Mouse (Mus musculus): Measurements from ENCODE around the gene Olfr822.
"Not testable (repeated sequence)": the region's sequence is repeated elsewhere in the genome, so short reads cannot be mapped to it uniquely, and the experiment has no call there.

Gene Olfr822

GRCm38 (mm10) chr10:130070910-130071309 lies at the start of gene Olfr822:
Olfr822 (plus strand) TSS chr10:130071210.
- no peak for DNase-seq

- DNase-seq: no peak
These were observed 41.0 kb upstream of the Olfr822 start, which contains the start of gene Olfr821 for GRCm38 (mm10) chr10:130030048-130030447. Olfr821 (plus strand) TSS chr10:130030348.

DNA sequence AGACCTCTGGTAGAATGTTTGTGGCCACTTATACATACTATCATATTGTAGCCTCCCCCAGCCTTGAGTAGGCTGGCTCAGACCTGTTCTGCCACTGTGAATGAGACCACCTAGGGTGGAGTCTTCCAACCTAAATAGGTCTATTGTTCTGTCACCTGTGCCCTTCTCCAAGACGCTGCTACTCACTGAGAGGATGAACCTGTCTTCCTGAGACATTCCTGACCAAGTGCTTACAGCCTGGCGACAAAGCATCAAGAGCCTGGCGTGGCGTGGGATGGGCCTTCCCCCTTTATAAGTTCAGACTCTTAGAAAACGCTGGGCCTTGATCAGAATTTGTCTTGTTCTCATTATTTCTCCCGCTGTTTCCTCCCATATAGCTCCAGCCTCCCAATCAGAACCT lies 33.9 kb upstream of the Olfr822 start:
- no peak for DNase-seq

DNA sequence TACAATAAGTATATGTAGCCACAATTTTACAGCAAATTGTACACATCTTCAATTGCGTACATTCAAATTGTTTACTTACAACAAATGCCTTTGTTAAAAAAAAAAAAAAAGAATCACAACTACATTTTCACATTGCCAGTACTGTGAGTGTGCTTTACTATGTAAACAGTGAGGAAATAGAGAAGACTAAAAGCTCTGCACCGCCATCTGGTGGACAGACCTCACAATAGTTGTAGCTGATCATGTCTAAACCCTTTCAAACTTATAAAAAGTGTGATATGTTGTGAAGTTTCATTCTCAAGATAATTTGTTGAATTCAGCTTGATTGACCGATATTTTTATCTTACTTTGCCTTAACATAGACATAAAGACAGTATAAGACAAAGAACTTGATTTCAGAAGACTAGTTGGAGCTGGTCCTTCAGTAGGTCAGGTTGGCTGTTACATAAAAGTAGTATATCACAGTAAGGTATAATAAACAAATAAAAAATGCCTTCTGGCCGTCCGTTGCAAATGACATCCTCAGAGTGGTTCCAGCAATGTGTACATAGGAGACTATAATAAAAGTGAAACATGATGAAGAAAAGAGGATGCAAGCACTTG lies 21.9 kb downstream of the Olfr822 start:
- peak; percentile 2 to 59 for DNase-seq

- DNase-seq: no peak
These were observed 25.1 kb downstream of the Olfr822 start for GRCm38 (mm10) chr10:130096104-130096503.

DNA sequence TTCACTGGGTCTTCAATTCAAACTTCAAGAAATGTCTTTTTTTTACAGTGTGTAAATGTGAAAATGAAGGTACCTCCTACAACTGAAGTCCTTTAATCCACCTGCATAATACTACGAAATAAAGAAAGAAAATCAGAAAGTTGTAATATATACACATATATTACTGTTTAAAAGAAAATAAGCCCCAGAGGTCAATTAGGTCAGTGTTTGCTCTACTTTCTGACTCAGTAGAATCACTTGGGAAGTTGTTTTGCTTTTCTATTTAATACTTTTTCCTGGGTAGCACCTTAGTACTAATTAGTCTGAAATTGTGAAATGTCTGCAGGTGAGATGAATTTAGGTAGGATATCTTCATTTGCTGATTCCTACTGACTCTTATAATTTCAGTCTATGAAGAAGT lies 44.3 kb downstream of the Olfr822 start, which contains the start of gene Olfr823:
TSS of gene Olfr823 (minus strand) at position 101 of the 400 bp plus-strand sequence.
- not testable (repeated sequence) for DNase-seq

- DNase-seq: not testable (repeated sequence)
These were observed 45.0 kb downstream of the Olfr822 start for GRCm38 (mm10) chr10:130116045-130116444.
